Mouse (Mus musculus) erythroblast, embryonic 14.5 days (primary cell): ENCODE measurements at regions not wholly inside any gene's neighbourhood (a gene's known extent, or its start where the extent isn't known, plus 50 kb on each side); places are given as distances from the start of the nearest gene placed in this dataset.

Experiments used
- H3K27me3 ChIP-seq: 2 replicates; pipeline ENCODE4 v1.6.1; 2012; ENCODE audit warnings: inconsistent platforms; ENCODE audit not compliant: control insufficient read depth
- H3K36me3 ChIP-seq: 2 replicates; pipeline ENCODE4 v1.6.1; 2012; ENCODE audit warnings: mild to moderate bottlenecking, inconsistent platforms; ENCODE audit not compliant: control insufficient read depth
- H3K4me1 ChIP-seq: 2 replicates; pipeline ENCODE4 v1.6.1; 2012; ENCODE audit warnings: inconsistent platforms; ENCODE audit not compliant: control insufficient read depth
- H3K4me3 ChIP-seq: replicated peaks from 2 replicates; pipeline ENCODE3; 2012; ENCODE audit warnings: moderate library complexity, mild to moderate bottlenecking, inconsistent platforms
- H3K9me3 ChIP-seq: 2 replicates; pipeline ENCODE4 v1.6.1; 2012; ENCODE audit warnings: low read length, inconsistent platforms, mixed read lengths; ENCODE audit not compliant: control insufficient read depth
- GATA1 ChIP-seq: IDR thresholded peaks from 2 replicates; pipeline ENCODE4 v1.6.1; 2012; ENCODE audit warnings: low read length, inconsistent platforms, mixed read lengths
- TAL1 ChIP-seq: IDR thresholded peaks from 3 replicates; pipeline ENCODE4 v1.6.1; 2012; ENCODE audit warnings: low read length, inconsistent platforms, mixed read lengths

DNA sequence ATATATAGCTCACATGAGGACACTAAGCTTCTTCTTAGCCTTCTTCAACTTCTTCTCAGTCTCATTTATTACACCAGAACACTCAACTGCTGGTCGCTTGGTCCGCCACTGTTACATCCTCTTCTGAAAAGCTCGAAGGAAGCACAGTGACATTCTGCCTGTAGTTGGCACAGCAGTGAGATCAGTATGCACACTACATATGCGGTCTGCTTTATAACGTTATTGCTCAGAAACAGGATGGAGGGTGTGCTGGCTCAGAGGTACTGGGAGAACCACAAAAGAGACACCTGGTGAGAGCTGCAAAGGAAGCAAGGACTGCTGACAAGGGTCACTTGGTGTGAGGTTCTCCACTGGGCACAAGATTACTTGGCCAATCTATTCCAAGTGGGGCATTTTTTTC lies 179.5 kb downstream of the Ets1 start:
- Histone ChIP-seq H3K36me3 (no peaks in the 10 kb centered on the region), H3K27me3 (no peaks in the 10 kb centered on the region), H3K4me3 (no peak overlapping the region), H3K4me1 (no peaks in the 10 kb centered on the region), H3K9me3 (no peaks in the 10 kb centered on the region)
- TF ChIP-seq TAL1 (no peak), GATA1 (no peak)

DNA sequence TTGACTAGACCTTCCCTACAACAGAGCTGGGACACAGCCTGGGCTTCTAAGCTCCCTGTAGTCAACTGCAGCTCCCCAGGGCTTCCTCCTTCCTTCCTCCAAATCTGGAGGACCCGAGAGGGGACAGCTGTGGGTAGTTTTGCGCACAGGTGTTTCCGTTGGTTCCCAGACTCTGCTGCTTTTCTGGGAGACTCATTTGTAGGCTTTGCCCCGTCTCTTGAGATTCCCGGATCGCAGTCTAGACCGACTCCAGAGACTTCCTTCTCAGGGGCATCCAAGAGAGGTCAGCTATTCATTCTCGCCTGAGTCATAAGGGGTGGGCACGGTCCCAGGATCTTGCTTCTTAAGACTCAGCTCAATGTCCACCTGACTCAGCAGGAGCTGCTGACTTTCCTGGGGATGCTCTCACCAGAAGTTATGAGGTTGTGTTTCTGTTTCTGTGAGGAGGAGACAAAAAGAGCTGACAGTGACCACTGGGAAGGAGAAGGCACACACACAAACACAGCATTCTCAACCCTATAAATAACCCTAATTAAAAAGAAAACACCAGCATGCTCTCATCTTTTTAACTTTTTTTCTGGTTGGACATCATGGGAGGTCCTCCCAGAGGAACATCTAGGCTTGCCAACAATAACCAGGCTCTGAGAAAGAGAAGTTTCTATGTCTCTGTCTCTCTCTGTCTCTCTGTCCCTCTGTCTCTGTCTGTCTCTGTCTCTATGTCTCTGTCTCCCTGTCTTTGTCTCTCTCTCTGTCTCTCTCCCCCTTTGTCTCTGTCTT lies 180.8 kb downstream of the Ets1 start:
- H3K9me3 ChIP-seq, result no peaks in the 10 kb centered on the region
- TF ChIP-seq GATA1, result no peak
- no peak for TF ChIP-seq TAL1

DNA sequence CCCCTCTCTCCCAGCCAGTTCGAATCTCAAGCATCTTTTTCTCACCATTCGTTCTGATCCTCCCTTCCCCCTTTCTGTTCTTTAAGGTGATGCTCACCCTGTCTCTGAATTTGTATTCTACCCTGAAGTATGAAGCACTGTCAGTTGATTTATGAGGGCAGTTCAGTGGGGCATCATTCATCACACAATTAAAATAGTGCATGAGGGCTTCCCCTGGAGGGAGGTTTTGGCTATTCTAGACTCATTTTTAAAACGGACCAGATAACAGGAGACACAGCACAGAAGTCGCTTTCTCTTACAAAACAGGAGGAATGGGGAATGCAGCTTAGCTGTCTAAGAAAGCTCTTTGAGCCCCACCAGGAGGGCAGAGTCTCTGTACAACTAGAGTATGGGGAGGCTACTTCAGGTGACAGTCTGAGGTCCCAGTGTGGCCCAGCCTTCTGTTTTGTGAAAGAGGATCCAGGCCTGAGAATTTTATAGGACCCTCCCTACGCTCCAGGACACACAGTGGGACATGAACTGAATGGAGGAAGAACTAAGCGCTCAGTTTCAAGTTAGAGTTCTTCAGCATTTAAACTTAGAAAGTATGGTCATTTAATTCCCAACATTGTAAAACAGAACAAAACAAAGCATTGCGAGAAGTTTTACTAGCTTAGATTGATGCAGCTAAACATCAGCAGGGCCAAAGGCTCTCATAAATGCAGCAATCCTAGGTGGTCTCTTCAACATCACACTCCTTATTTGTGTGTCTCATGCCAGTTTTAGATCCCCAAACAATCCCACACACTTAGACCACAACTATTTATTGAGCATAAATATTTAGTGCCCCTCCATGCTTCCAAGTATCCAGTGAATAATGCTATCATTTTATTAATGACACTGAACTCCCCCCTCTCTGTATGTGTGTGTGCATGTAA lies 181.7 kb downstream of the Ets1 start:
- TF ChIP-seq GATA1, result no peak
- no peak for TF ChIP-seq TAL1
- H3K27me3 ChIP-seq, result no peaks in the 10 kb centered on the region
- H3K4me1 ChIP-seq, result no peaks in the 10 kb centered on the region
- no peaks in the 10 kb centered on the region for H3K9me3 ChIP-seq
- H3K4me3 ChIP-seq, result no peak overlapping the region
- H3K36me3 ChIP-seq, result no peaks in the 10 kb centered on the region

More for the DNA sequence above, 180.8 kb downstream of the Ets1 start:
- H3K36me3 ChIP-seq, result no peaks in the 10 kb centered on the region
- no peaks in the 10 kb centered on the region for H3K4me1 ChIP-seq
- H3K27me3 ChIP-seq, result no peaks in the 10 kb centered on the region
- H3K4me3 ChIP-seq, result no peak overlapping the region

DNA sequence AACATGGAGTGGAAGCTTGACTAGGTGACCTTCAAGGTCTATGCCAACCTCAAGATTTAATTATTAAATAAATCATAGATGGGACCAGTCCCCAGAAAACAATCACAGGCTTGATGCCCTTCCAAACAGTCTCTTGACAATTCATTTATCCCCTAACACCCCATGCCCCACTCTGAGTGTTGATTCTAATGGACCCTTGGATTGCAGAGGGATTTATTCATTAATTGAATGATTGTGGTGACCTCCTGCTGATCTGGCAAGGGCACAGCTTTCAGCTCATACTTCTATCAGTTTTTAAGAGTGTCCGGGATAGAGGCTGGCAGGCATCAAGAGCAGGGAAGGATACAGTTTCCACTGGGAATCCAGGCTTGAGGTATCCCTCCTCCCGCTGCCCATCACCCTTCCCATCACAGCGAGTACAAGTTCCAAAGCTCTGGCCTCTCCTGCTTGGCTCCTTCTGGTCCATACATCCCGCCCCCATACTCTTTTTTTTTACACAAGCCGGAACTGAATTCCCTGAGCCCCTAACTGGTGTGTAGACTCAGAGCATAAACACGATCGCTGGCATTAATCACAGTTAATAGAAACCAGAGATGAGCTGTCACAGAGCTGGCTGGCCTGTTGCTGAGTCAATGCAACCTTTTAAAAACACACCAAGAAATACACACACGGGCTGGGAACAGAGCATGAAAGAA lies 187.6 kb downstream of the Ets1 start:
- Histone ChIP-seq H3K9me3 (no peaks in the 10 kb centered on the region), H3K27me3 (no peaks in the 10 kb centered on the region), H3K36me3 (no peaks in the 10 kb centered on the region), H3K4me3 (no peak overlapping the region), H3K4me1 (no peaks in the 10 kb centered on the region)
- no peak for TF ChIP-seq GATA1
- no peak for TF ChIP-seq TAL1

DNA sequence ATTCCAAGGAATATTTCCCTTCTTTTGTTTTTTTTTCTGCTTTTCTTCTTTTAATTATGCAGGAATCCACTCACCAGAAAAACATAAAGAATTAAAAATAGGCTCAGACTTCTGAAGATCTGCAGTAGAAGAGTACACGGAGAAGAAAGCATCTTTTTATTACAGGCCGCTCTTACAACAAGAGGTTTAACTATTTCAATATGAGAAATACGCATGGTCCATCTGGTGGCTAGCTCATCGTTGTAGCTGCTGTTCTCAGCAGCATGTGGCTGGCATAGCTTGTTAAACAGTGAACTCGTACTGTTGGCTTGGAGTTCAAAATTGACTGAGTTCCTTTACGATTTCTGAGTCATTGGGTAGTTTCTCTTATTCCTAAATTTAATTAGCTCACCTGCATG lies 188.1 kb downstream of the Ets1 start:
- TF ChIP-seq TAL1 (no peak), GATA1 (no peak)
- Histone ChIP-seq H3K9me3 (no peaks in the 10 kb centered on the region), H3K36me3 (no peaks in the 10 kb centered on the region), H3K4me1 (no peaks in the 10 kb centered on the region), H3K27me3 (no peaks in the 10 kb centered on the region), H3K4me3 (no peak overlapping the region)

DNA sequence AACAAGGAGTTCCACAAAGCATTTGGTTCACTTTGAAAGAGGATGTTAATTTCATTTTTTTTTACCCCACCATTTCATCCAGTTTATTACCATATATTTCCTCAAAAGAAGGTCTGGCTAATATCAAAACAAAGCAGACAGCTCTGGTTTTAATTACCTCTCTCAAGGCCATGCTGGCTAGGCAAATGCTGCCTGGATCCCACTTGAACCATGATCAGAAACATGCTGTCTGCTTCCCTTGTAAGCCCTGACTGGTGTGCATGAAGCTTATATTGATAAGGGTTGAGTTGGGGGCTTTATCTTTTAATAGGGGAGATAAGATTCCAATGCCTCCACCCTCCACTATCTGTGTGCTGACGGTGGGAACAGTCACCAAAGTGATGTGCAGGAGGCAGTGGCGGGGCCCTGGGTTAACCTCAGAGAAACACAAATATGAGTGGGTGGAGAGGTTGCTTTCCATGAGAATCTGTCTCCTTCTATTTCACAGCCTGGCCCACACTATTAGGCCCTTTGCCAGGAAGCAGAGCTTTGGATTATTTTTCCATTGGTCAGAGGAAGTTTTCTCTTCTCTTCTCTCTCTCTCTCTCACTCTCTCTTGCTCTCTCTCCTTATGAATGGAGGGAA lies 194.4 kb downstream of the Ets1 start:
- H3K4me3 ChIP-seq, result no peak overlapping the region
- H3K9me3 ChIP-seq, result no peaks in the 10 kb centered on the region
- TF ChIP-seq TAL1 (no peak), GATA1 (no peak)
- no peaks in the 10 kb centered on the region for H3K4me1 ChIP-seq
- no peaks in the 10 kb centered on the region for H3K36me3 ChIP-seq
- no peaks in the 10 kb centered on the region for H3K27me3 ChIP-seq

DNA sequence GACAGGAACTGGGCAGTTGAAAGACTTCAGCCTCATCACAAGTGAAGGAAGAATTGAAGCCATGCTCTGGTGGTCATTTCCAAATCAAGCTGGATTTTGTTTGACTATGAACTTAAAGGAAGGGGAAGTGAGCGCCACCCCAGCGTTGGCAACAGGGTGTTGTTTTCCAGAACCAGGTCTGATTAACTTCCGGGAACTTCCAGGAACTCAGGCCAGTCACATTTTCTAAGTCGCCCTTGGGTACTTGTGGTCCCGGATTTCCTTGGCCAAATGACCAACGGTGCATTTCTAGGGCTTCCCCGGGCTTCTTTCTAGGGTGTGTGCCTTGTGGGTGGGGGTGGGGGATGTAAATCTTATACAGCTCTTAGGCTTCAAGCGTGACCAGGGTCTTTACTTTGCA lies 197.4 kb downstream of the Ets1 start:
- Histone ChIP-seq H3K9me3 (no peaks in the 10 kb centered on the region), H3K36me3 (no peaks in the 10 kb centered on the region), H3K4me1 (no peaks in the 10 kb centered on the region), H3K27me3 (no peaks in the 10 kb centered on the region), H3K4me3 (no peak overlapping the region)
- TF ChIP-seq TAL1, result no peak
- no peak for TF ChIP-seq GATA1

DNA sequence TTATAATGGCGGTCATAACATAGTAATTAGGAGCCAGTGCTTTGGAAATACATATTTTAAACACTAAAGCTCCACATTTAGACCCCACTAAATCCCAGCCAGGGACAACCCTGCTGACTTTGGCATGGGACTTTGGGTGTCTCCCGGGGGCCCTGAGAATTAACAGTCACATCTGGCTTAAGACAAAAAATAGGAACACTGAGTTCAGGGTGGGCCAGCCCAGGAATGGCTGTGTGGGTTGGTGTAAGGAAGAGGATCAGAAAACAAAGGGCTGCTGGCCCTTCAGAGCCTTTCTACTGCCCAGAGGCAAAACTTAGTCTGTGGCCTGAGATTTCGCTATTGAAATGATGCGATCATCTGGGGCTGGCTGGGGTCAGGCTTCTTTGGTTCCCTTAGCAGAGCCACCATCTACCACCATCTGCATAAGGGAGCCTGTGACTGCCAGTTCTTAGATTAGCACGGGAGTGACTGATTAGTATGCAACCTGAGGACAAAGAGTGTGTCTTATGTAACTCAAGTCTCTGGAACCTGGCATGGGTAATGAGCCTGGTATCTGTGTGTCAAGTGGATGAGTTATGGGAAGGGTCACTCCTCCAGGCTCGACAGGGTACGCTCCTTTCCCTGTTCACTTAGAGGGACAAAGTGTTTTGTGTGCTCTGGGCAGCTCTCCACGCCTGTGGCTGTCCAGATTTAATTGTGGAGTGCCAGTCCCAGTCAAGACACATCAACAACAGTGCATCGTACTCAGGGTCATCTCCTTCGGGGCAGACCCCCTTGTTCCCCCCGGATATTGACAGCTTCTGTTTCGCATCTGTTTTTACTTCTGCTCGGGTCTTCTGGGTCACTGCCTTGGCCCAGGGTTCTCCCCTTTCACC lies 199.0 kb downstream of the Ets1 start:
- Histone ChIP-seq H3K4me3 (no peak overlapping the region), H3K36me3 (no peaks in the 10 kb centered on the region), H3K27me3 (no peaks in the 10 kb centered on the region), H3K9me3 (no peaks in the 10 kb centered on the region), H3K4me1 (no peaks in the 10 kb centered on the region)
- TF ChIP-seq GATA1 (no peak), TAL1 (no peak)
